Mouse (Mus musculus) inflammation-experienced regulatory T-cells (primary cell): ENCODE measurements around the gene Ncmap. TPM values are rescaled to one million over a fixed set of nuclear protein-coding genes. Genes with fewer than 3 reads are reported as not detected.

ENCODE experiments used
- polyA plus RNA-seq, 2 experiments: library from polyadenylated mRNA; unstranded; fragments of 100-300 nt; shearing (Covaris generic); gene quantifications; one replicate each; pipeline ENCODE4 v1.2.1; 2017

Gene Ncmap
- polyA plus RNA-seq, result 10 to 100 TPM; 22.4 to 76.7 TPM

DNA sequence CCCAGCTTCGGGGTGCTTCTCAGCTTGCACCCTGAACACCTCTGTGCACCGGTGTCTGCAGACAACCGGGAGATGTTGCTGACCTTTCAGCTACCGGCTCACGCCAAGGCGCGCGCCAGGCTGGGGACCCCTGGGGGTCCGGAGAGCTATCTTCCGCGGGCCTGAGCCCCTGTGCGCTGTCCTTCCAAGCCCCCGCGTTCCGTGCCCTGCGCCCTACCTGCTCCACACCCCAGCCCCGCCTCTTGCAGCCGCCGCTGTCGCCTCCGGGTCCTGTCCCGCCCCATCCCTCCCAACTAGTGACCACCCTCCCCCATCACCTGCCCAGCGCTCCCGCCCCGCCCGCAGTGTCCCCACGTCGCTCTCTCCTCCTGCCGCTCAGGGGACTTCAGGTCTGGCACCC, at the start of gene Ncmap:
TSS of gene Ncmap (minus strand) at position 237 of the 400 bp plus-strand sequence.

DNA sequence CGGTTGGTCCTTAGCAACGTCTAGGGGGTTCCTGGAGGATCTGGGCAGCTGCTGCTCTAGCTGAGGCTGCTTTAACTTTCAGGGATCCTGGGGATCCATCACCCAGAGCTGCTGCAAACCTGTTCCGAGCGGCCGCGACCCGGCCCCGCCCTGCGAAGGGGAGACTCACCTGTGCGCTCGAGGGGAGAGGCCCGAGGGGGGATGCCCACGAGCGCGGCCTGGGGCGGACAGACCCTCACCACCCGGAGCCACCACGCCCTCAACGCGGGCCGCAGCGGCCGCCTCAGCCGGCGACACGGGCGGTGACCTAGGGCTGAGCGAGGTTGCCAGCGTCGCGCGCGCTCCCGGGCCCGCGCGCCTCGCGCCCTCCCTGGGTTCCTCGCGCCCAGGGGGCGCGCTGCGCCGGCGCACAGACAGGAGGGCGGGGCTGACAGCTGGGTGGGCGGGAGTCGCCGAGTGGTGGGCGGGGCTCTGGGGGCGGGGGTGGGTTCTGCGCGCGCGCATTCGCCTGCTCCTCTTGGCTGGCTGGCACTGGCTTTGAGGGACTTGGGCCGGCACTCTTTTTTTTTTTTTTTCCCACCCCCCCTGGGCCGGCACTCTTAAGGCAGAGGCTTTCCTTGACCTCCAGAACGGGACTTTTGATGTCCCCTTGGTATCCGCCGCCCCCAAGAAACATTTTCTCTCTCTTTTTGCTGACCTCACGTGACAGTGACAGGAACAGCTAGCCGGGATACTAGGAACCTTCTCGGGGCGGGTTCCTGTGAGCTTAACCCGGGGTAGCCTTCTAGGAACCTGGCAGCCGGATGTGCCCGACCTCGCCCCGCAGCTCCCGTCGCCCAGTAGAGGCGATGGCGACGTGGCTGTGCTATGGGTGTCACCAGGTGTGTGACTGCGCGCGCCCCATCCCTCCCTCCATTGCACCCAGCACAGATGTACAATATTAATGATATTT, 35.7 kb upstream of the Ncmap start, which contains the start of gene Rcan3:
TSS of gene Rcan3 (minus strand) at position 411 of the 952 bp plus-strand sequence.

DNA sequence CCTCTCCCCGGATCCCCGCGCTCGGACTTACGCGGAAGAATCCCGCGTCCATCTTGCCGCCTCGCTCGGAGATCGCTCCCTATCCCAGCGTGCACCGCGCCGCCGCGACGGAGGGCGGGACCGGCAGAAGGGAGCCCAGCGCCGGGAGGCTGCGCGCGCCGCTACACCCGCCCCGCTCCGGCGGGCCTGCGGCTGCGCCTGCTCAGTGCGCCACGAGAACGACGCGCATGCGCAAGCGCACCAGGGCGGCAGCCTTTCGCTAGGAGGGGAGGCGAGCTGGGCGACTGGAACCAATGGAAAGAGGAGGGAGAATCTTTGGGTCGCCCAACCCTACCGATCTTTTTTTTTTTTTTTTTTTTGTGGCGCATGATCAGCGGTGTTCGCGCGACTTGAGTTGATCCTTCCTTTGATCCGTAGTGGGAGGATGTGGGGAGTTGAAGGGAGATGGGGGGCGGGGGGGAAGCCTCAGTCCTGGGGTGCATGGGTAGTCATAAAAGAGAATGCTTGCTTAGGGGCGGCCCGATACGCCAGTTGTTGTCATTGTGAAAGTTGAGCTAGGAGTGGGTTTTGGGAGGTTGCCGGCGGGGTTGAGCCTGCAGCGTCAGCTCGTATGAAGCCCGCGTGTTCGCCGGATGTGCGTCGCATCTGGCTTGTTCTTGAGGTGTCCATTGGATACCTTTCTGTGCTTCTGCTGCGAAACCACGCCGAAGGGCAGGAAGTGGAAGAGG, 44.8 kb downstream of the Ncmap start, which contains the start of gene Srrm1:
TSS of gene Srrm1 (minus strand) at position 256 of the 728 bp plus-strand sequence.

Other genes with a start within 250 kb of the Ncmap start
- 10 to 100 TPM; 12.4 to 32.3 TPM for gene Clic4, start 125.4 kb downstream of the Ncmap start, polyA plus RNA-seq
- gene Srrm1, start 44.9 kb downstream of the Ncmap start, polyA plus RNA-seq, result 100 to 1,000 TPM; 153 to 156 TPM
- 10 to 100 TPM; 26.2 to 38.4 TPM for gene Rcan3, start 35.6 kb upstream of the Ncmap start, polyA plus RNA-seq
- gene Stpg1, start 96.6 kb upstream of the Ncmap start, polyA plus RNA-seq, result under 1 TPM; 0.11 to 0.45 TPM
- 10 to 100 TPM; 13.4 to 21.3 TPM for gene Nipal3, start 96.8 kb upstream of the Ncmap start, polyA plus RNA-seq
- gene Grhl3, start 175.4 kb upstream of the Ncmap start, polyA plus RNA-seq, result under 1 TPM in 1 of 2 experiments, not detected in 1; 0.56 TPM